Mouse (Mus musculus) G1E (cell line): Measurements from ENCODE around the gene Slc35e3. TPM values are rescaled to one million over a fixed set of nuclear protein-coding genes. Genes with fewer than 3 reads are reported as not detected.

ENCODE experiments used
- ATAC-seq: 2 replicates; pipeline ENCODE4 v1.8.0; 2016; ENCODE audit warnings: mild to moderate bottlenecking; ENCODE audit not compliant: insufficient number of reproducible peaks, poor library complexity, low FRiP score, severe bottlenecking; ENCODE audit errors: extremely low read depth
- DNase-seq: peaks from one replicate; pipeline ENCODE4 v3.0.0; 2012; ENCODE audit warnings: low spot score
- H3K27me3 ChIP-seq: 2 replicates; pipeline ENCODE4 v1.6.1; 2012; ENCODE audit warnings: mild to moderate bottlenecking, low read length, inconsistent platforms; ENCODE audit not compliant: insufficient read depth
- H3K36me3 ChIP-seq: replicated peaks from 2 replicates; pipeline ENCODE3; 2012; ENCODE audit warnings: mild to moderate bottlenecking, inconsistent platforms
- H3K4me1 ChIP-seq: 2 replicates; pipeline ENCODE4 v1.6.1; 2012; ENCODE audit warnings: low read depth, low read length, inconsistent platforms, mixed read lengths; ENCODE audit not compliant: insufficient read depth
- H3K4me3 ChIP-seq: 2 replicates; pipeline ENCODE4 v1.5.1; 2012; ENCODE audit warnings: low read depth, mild to moderate bottlenecking, inconsistent platforms, low read length, moderate library complexity, mixed read lengths
- H3K9me3 ChIP-seq: replicated peaks from 2 replicates; pipeline ENCODE4 v1.6.1; 2012; ENCODE audit warnings: inconsistent platforms
- CTCF ChIP-seq: IDR thresholded peaks from 2 replicates; pipeline ENCODE4 v1.5.1; 2012; ENCODE audit warnings: low read depth, low read length, inconsistent platforms, mixed read lengths
- GATA1 ChIP-seq: IDR thresholded peaks from 2 replicates; pipeline ENCODE4 v1.6.1; 2012; ENCODE audit warnings: borderline replicate concordance, low read length, inconsistent platforms, mixed read lengths
- GATA2 ChIP-seq: IDR thresholded peaks from 2 replicates; pipeline ENCODE4 v1.6.1; 2012; ENCODE audit warnings: low read depth, low read length, inconsistent platforms, borderline replicate concordance
- POLR2AphosphoS5 ChIP-seq: IDR thresholded peaks from 2 replicates; pipeline ENCODE4 v1.6.1; 2012; ENCODE audit warnings: low read depth, low read length, inconsistent platforms; ENCODE audit not compliant: insufficient replicate concordance
- TAL1 ChIP-seq: conservative IDR thresholded peaks from 2 replicates; pipeline ENCODE4 v1.6.1; 2012; ENCODE audit warnings: low read depth, low read length, inconsistent platforms, mixed read lengths
- polyA plus RNA-seq: library from polyadenylated mRNA; stranded (reverse); fragments of >175 nt; gene quantifications from 2 replicates; pipeline ENCODE4 v1.2.3, GENCODE M21; 2012
- total RNA-seq, 2 experiments: library from RNA; stranded (forward) in 1 of 2; stranded (reverse) in 1 of 2; fragments of 200-1000 nt in 1 of 2; fragments of >200 nt in 1 of 2; fragmentation: Nextera tagmentation in 1 of 2; gene quantifications; 2 replicates each; pipeline ENCODE4 v1.2.3; 2014 to 2017

Slc35e3 gene
- total and polyA plus RNA-seq, 3 experiments: 1.5 to 10.9 (median 3.5) TPM

GRCm38 (mm10) chr10:117743917-117744316, 2.2 kb downstream of the Slc35e3 start:
- no peak overlapping the region for H3K4me3 ChIP-seq
- H3K4me1 ChIP-seq: peaks cover 56% of the 10 kb centered on the region
- TF ChIP-seq GATA1: no peak
- TF ChIP-seq CTCF: no peak
- no peak for TF ChIP-seq GATA2
- no peak for TF ChIP-seq TAL1
- TF ChIP-seq POLR2AphosphoS5: no peak
- no peaks in the 10 kb centered on the region for H3K27me3 ChIP-seq
- ATAC-seq (no peak), DNase-seq (no peak)
- peaks cover 7% of the 10 kb centered on the region for H3K9me3 ChIP-seq
- H3K36me3 ChIP-seq: peaks cover 60% of the 10 kb centered on the region

- peaks cover 63% of the 10 kb centered on the region for H3K4me1 ChIP-seq
- peaks cover 54% of the 10 kb centered on the region for H3K36me3 ChIP-seq
- no peak for DNase-seq
- ATAC-seq: no peak
- TF ChIP-seq GATA1: no peak
- no peak for TF ChIP-seq TAL1
- TF ChIP-seq CTCF: no peak
- TF ChIP-seq GATA2: no peak
- TF ChIP-seq POLR2AphosphoS5: no peak
- H3K9me3 ChIP-seq: peaks cover 1% of the 10 kb centered on the region
- no peaks in the 10 kb centered on the region for H3K27me3 ChIP-seq
- H3K4me3 ChIP-seq: no peak overlapping the region
Measured at GRCm38 (mm10) chr10:117743182-117743581, 3.0 kb downstream of the Slc35e3 start.

- H3K4me1 ChIP-seq: peaks cover 67% of the 10 kb centered on the region
- H3K36me3 ChIP-seq: peaks cover 52% of the 10 kb centered on the region
- ATAC-seq: no peak
- H3K27me3 ChIP-seq: no peaks in the 10 kb centered on the region
- H3K9me3 ChIP-seq: no peaks in the 10 kb centered on the region; the same call in 1 of the 2 replicates
- TF ChIP-seq CTCF (no peak), GATA2 (no peak), TAL1 (no peak), GATA1 (no peak), POLR2AphosphoS5 (no peak)
- H3K4me3 ChIP-seq: no peak overlapping the region
- no peak for DNase-seq
Measured at GRCm38 (mm10) chr10:117742618-117743017, 3.5 kb downstream of the Slc35e3 start.

GRCm38 (mm10) chr10:117741698-117742475, 4.3 kb downstream of the Slc35e3 start:
- TF ChIP-seq CTCF (no peak), GATA2 (no peak), GATA1 (no peak), POLR2AphosphoS5 (no peak), TAL1 (no peak)
- no peak for ATAC-seq
- Histone ChIP-seq H3K4me1 (peaks cover 74% of the 10 kb centered on the region), H3K36me3 (peaks cover 56% of the 10 kb centered on the region), H3K9me3 (no peaks in the 10 kb centered on the region), H3K27me3 (no peaks in the 10 kb centered on the region), H3K4me3 (no peak overlapping the region)
- no peak for DNase-seq

GRCm38 (mm10) chr10:117740921-117741320, 5.2 kb downstream of the Slc35e3 start:
- no peak for TF ChIP-seq CTCF
- TF ChIP-seq POLR2AphosphoS5: no peak
- TF ChIP-seq TAL1: no peak
- TF ChIP-seq GATA1: no peak
- TF ChIP-seq GATA2: no peak

GRCm38 (mm10) chr10:117740171-117740570, 6.0 kb downstream of the Slc35e3 start:
- H3K9me3 ChIP-seq: no peaks in the 10 kb centered on the region
- TF ChIP-seq POLR2AphosphoS5 (no peak), GATA2 (no peak), GATA1 (no peak), TAL1 (no peak), CTCF (no peak)

More at GRCm38 (mm10) chr10:117740921-117741320, 5.2 kb downstream of the Slc35e3 start:
- Histone ChIP-seq H3K9me3 (no peaks in the 10 kb centered on the region), H3K4me1 (peaks cover 82% of the 10 kb centered on the region), H3K4me3 (no peak overlapping the region), H3K27me3 (no peaks in the 10 kb centered on the region), H3K36me3 (peaks cover 65% of the 10 kb centered on the region)
- no peak for DNase-seq
- ATAC-seq: no peak

More at GRCm38 (mm10) chr10:117740171-117740570, 6.0 kb downstream of the Slc35e3 start:
- no peak for ATAC-seq
- Histone ChIP-seq H3K4me1 (peaks cover 80% of the 10 kb centered on the region), H3K27me3 (no peaks in the 10 kb centered on the region), H3K4me3 (no peak overlapping the region), H3K36me3 (peaks cover 67% of the 10 kb centered on the region)
- no peak for DNase-seq
